7 mouse cellular contexts compared by ENCODE assay signal in genomic region chr12:111538292-111539040, GRCm38 (mm10). TPM values are rescaled to one million over a fixed set of nuclear protein-coding genes. Genes with fewer than 3 reads are reported as not detected.
A peak's percentile ranks its signal among the peaks of the same experiment; 100 is the strongest.
DNase-seq lines count a peak whose midpoint lies in the region; ATAC-seq lines count a peak whose summit lies in the region.

No protein-coding gene starts in this region.

- WGBS in limb, embryonic 11.5 days, result under 1% methylated on average over 87 of the region's 111 CpGs
- WGBS in midbrain, embryonic 13.5 days, result 0% methylated on average over 74 of the region's 111 CpGs

- peak; percentile 92 to 95 for DNase-seq in adrenal gland, adult (ENCODE audit: inconsistent age in 2 of 2, low spot score in 1 of 2)
- DNase-seq in embryo, embryonic 11.5 days (ENCODE audit: low read depth, low spot score), result peak; percentile 55
- DNase-seq in heart, adult 11 months, result peak; percentile 99
- peak; percentile 85 for DNase-seq in kidney, adult 18-20 months
- DNase-seq in limb, embryonic 11.5 days (ENCODE audit: low spot score), result peak; percentile 85
- DNase-seq in skeletal muscle tissue, adult 2 months (ENCODE audit: low read depth, low spot score), result peak; percentile 80

- peaks cover 5% of the 10 kb centered on the region; the same call in 1 of the 2 replicates for H3K4me1 ChIP-seq in limb, embryonic 11.5 days (ENCODE audit: control insufficient read depth, insufficient read depth, low read length)
- H3K4me1 ChIP-seq in midbrain, embryonic 13.5 days (replicated peaks), result peaks cover 37% of the 10 kb centered on the region

- peak overlapping the region; percentile 92 for H3K27ac ChIP-seq in limb, embryonic 11.5 days (replicated peaks; ENCODE audit: low read depth, low read length)
- H3K27ac ChIP-seq in midbrain, embryonic 13.5 days, result peak overlapping the region; percentile 97

- no peaks in the 10 kb centered on the region for H3K9me3 ChIP-seq in limb, embryonic 11.5 days (ENCODE audit: control insufficient read depth, low read length)
- no peaks in the 10 kb centered on the region for H3K9me3 ChIP-seq in midbrain, embryonic 13.5 days

- peak overlapping the region; percentile 85 for H3K4me2 ChIP-seq in limb, embryonic 11.5 days (ENCODE audit: low read depth, severe bottlenecking)
- H3K4me2 ChIP-seq in midbrain, embryonic 13.5 days (replicated peaks), result peak overlapping the region; percentile 85

- peak; percentile 27; the same call in 1 of the 2 replicates for ATAC-seq in limb, embryonic 11.5 days (ENCODE audit: insufficient number of reproducible peaks, low FRiP score, low TSS enrichment, low read depth)
- ATAC-seq in midbrain, embryonic 13.5 days, result peak; percentile 24

- peak overlapping the region; percentile 97 for H3K4me3 ChIP-seq in limb, embryonic 11.5 days (ENCODE audit: low read depth, low read length)
- H3K4me3 ChIP-seq in midbrain, embryonic 13.5 days (replicated peaks), result peak overlapping the region; percentile 98

- H3K36me3 ChIP-seq in limb, embryonic 11.5 days (ENCODE audit: control insufficient read depth, insufficient read depth, low read length), result peaks cover 17% of the 10 kb centered on the region
- peaks cover 42% of the 10 kb centered on the region for H3K36me3 ChIP-seq in midbrain, embryonic 13.5 days

- H3K9ac ChIP-seq in limb, embryonic 11.5 days (ENCODE audit: low read length), result peak overlapping the region; percentile 97
- H3K9ac ChIP-seq in midbrain, embryonic 13.5 days (replicated peaks), result peak overlapping the region; percentile 92

- H3K27me3 ChIP-seq in limb, embryonic 11.5 days (ENCODE audit: control insufficient read depth, insufficient read depth, low read length), result no peaks in the 10 kb centered on the region
- no peaks in the 10 kb centered on the region for H3K27me3 ChIP-seq in midbrain, embryonic 13.5 days

RNA-seq across cellular contexts. Expression of gene Eif5, which starts 0.7 kb away (rescaled TPM):
- 666 and 690 TPM in 2 replicates for polyA plus RNA-seq in limb, embryonic 11.5 days (2014; fragmentation: Nextera tagmentation; extraction: Ambion mirVana)
- polyA plus RNA-seq in midbrain, embryonic 13.5 days (2015; fragmentation: Nextera tagmentation; extraction: Ambion mirVana), result 593 and 657 TPM in 2 replicates

RNA-seq across cellular contexts. Expression of gene Mark3, which starts 35.9 kb away (rescaled TPM):
- polyA plus RNA-seq in limb, embryonic 11.5 days (2014; fragmentation: Nextera tagmentation; extraction: Ambion mirVana), result 65.4 and 65.7 TPM in 2 replicates
- polyA plus RNA-seq in midbrain, embryonic 13.5 days (2015; fragmentation: Nextera tagmentation; extraction: Ambion mirVana), result 49.2 and 57.2 TPM in 2 replicates

RNA-seq across cellular contexts. Expression of gene Gm266, which starts 52.8 kb away (rescaled TPM):
- 11.4 and 13.8 TPM in 2 replicates for polyA plus RNA-seq in limb, embryonic 11.5 days (2014; fragmentation: Nextera tagmentation; extraction: Ambion mirVana)
- 0.81 and 0.98 TPM in 2 replicates for polyA plus RNA-seq in midbrain, embryonic 13.5 days (2015; fragmentation: Nextera tagmentation; extraction: Ambion mirVana)

Comparison
In these comparisons a context has a peak if more than half of its experiments do, and no peak if none do; other contexts are left out.
1. Peak in every context shown above with its lines: DNase-seq, ATAC-seq, H3K4me3 ChIP-seq and H3K27ac ChIP-seq.